Mouse (Mus musculus) liver, embryonic 13.5 days (tissue): ENCODE measurements at regions not wholly inside any gene's neighbourhood (a gene's known extent, or its start where the extent isn't known, plus 50 kb on each side); places are given as distances from the start of the nearest gene placed in this dataset.
A peak's percentile ranks its signal among the peaks of the same experiment; 100 is the strongest.
"Not testable (repeated sequence)": the region's sequence is repeated elsewhere in the genome, so short reads cannot be mapped to it uniquely, and the experiment has no call there.

Experiments used
- ATAC-seq: fragments of 200-750 bp; cut with Nextera tagmentation; 2 replicates; pipeline ENCODE4 v1.8.0; 2017; ENCODE audit warnings: low read depth, mild to moderate bottlenecking, moderate number of reproducible peaks, moderate library complexity
- DNase-seq: peaks from one replicate; pipeline ENCODE4 v3.0.0; 2022
- H3K27ac ChIP-seq: fragments of 300-500 bp; sonication (generic); 2 replicates; pipeline ENCODE4 v1.5.1; 2015; ENCODE audit warnings: moderate library complexity, mild to moderate bottlenecking, inconsistent platforms
- H3K27me3 ChIP-seq: fragments of 300-500 bp; sonication (generic); 2 replicates; pipeline ENCODE4 v1.6.1; 2015; ENCODE audit warnings: mild to moderate bottlenecking, inconsistent platforms
- H3K36me3 ChIP-seq: fragments of 300-500 bp; sonication (generic); 2 replicates; pipeline ENCODE4 v1.6.1; 2015; ENCODE audit warnings: mild to moderate bottlenecking, inconsistent platforms
- H3K4me1 ChIP-seq: fragments of 300-500 bp; sonication (generic); replicated peaks from 2 replicates; pipeline ENCODE4 v1.6.1; 2015; ENCODE audit warnings: inconsistent platforms
- H3K4me2 ChIP-seq: fragments of 300-500 bp; sonication (generic); 2 replicates; pipeline ENCODE4 v1.6.1; 2015; ENCODE audit warnings: inconsistent platforms, mild to moderate bottlenecking, moderate library complexity
- H3K4me3 ChIP-seq: fragments of 300-500 bp; sonication (generic); replicated peaks from 2 replicates; pipeline ENCODE4 v1.5.1; 2015; ENCODE audit warnings: mild to moderate bottlenecking, inconsistent platforms
- H3K9ac ChIP-seq: fragments of 300-500 bp; sonication (generic); 2 replicates; pipeline ENCODE4 v1.6.1; 2015; ENCODE audit warnings: mild to moderate bottlenecking, inconsistent platforms
- H3K9me3 ChIP-seq: fragments of 300-500 bp; sonication (generic); replicated peaks from 2 replicates; pipeline ENCODE4 v1.6.1; 2016; ENCODE audit warnings: inconsistent platforms
- WGBS: fragments of 180-500 bp; shearing (Covaris S2); methylation state at CpG from one replicate; pipeline ENCODE4 v1.1.7; 2015; ENCODE audit not compliant: insufficient replicate concordance; 5-methylcytosine and 5-hydroxymethylcytosine counted together

- DNase-seq (no peak), ATAC-seq (no peak)
- no peaks in the 10 kb centered on the region for H3K36me3 ChIP-seq
- H3K4me2 ChIP-seq: no peak overlapping the region
- 66% methylated on average over 4 of the region's 4 CpGs for WGBS
- no peaks in the 10 kb centered on the region for H3K4me1 ChIP-seq
- no peaks in the 10 kb centered on the region for H3K9me3 ChIP-seq
- H3K27me3 ChIP-seq: no peaks in the 10 kb centered on the region
- H3K4me3 ChIP-seq: no peak overlapping the region
- no peak overlapping the region for H3K27ac ChIP-seq
- H3K9ac ChIP-seq: no peak overlapping the region
Measured at GRCm38 (mm10) chr8:57052661-57053060, 268.1 kb upstream of the Hand2 start.

GRCm38 (mm10) chr8:57076995-57077394 is 243.8 kb upstream of the Hand2 start:
- 76% methylated on average over 8 of the region's 8 CpGs for WGBS
- H3K36me3 ChIP-seq: no peaks in the 10 kb centered on the region
- no peak overlapping the region for H3K27ac ChIP-seq
- no peaks in the 10 kb centered on the region for H3K27me3 ChIP-seq
- DNase-seq (no peak), ATAC-seq (no peak)
- no peak overlapping the region for H3K4me2 ChIP-seq
- H3K9ac ChIP-seq: no peak overlapping the region
- no peak overlapping the region for H3K4me3 ChIP-seq
- H3K4me1 ChIP-seq: no peaks in the 10 kb centered on the region
- no peaks in the 10 kb centered on the region for H3K9me3 ChIP-seq

- no peaks in the 10 kb centered on the region for H3K9me3 ChIP-seq
- ATAC-seq (no peak), DNase-seq (no peak)
- H3K36me3 ChIP-seq: no peaks in the 10 kb centered on the region
- H3K4me1 ChIP-seq: no peaks in the 10 kb centered on the region
- 46% methylated on average over 3 of the region's 3 CpGs for WGBS
- no peak overlapping the region for H3K9ac ChIP-seq
- no peak overlapping the region for H3K4me2 ChIP-seq
- H3K4me3 ChIP-seq: no peak overlapping the region
- no peaks in the 10 kb centered on the region for H3K27me3 ChIP-seq
- no peak overlapping the region for H3K27ac ChIP-seq
Measured at GRCm38 (mm10) chr8:57086811-57087210, 234.0 kb upstream of the Hand2 start.

GRCm38 (mm10) chr8:57092403-57092802 is 228.4 kb upstream of the Hand2 start:
- ATAC-seq: no peak
- H3K9me3 ChIP-seq: no peaks in the 10 kb centered on the region
- no peak overlapping the region for H3K4me2 ChIP-seq
- H3K4me1 ChIP-seq: no peaks in the 10 kb centered on the region
- 76% methylated on average over 4 of the region's 4 CpGs for WGBS
- no peak overlapping the region for H3K27ac ChIP-seq
- no peaks in the 10 kb centered on the region for H3K27me3 ChIP-seq
- no peak for DNase-seq
- no peak overlapping the region for H3K4me3 ChIP-seq
- no peak overlapping the region for H3K9ac ChIP-seq
- no peaks in the 10 kb centered on the region for H3K36me3 ChIP-seq

GRCm38 (mm10) chr8:57095169-57095568 is 225.6 kb upstream of the Hand2 start:
- Histone ChIP-seq H3K9ac (no peak overlapping the region), H3K4me3 (no peak overlapping the region), H3K9me3 (no peaks in the 10 kb centered on the region), H3K36me3 (no peaks in the 10 kb centered on the region), H3K27ac (no peak overlapping the region), H3K4me1 (no peaks in the 10 kb centered on the region), H3K27me3 (no peaks in the 10 kb centered on the region), H3K4me2 (no peak overlapping the region)
- ATAC-seq (no peak), DNase-seq (no peak)
- WGBS: 37% methylated on average over 2 of the region's 2 CpGs

- H3K9ac ChIP-seq, H3K4me2 ChIP-seq, H3K36me3 ChIP-seq, H3K4me1 ChIP-seq, DNase-seq, H3K9me3 ChIP-seq, H3K27me3 ChIP-seq, H3K27ac ChIP-seq, H3K4me3 ChIP-seq: not testable (repeated sequence)
- WGBS: 57% methylated on average over 2 of the region's 6 CpGs
- ATAC-seq: peak; percentile 100
Measured at GRCm38 (mm10) chr8:57110765-57111402, 209.9 kb upstream of the Hand2 start.

GRCm38 (mm10) chr8:57111403-57111771 is 209.4 kb upstream of the Hand2 start:
- Histone ChIP-seq H3K4me3 (no peak overlapping the region), H3K27me3 (no peaks in the 10 kb centered on the region), H3K36me3 (no peaks in the 10 kb centered on the region), H3K9me3 (no peaks in the 10 kb centered on the region), H3K9ac (no peak overlapping the region), H3K4me1 (no peaks in the 10 kb centered on the region), H3K4me2 (no peak overlapping the region), H3K27ac (no peak overlapping the region)
- ATAC-seq (no peak), DNase-seq (no peak)
- 47% methylated on average over 2 of the region's 2 CpGs for WGBS

- no peak overlapping the region for H3K4me3 ChIP-seq
- no peaks in the 10 kb centered on the region for H3K27me3 ChIP-seq
- WGBS: 59% methylated on average over 2 of the region's 2 CpGs
- H3K27ac ChIP-seq: no peak overlapping the region
- no peak overlapping the region for H3K4me2 ChIP-seq
- no peaks in the 10 kb centered on the region for H3K9me3 ChIP-seq
- H3K4me1 ChIP-seq: no peaks in the 10 kb centered on the region
- ATAC-seq (no peak), DNase-seq (no peak)
- no peak overlapping the region for H3K9ac ChIP-seq
- no peaks in the 10 kb centered on the region for H3K36me3 ChIP-seq
Measured at GRCm38 (mm10) chr8:57113915-57114314, 206.9 kb upstream of the Hand2 start.

- no peak for ATAC-seq
- no peaks in the 10 kb centered on the region for H3K36me3 ChIP-seq
- H3K27ac ChIP-seq: no peak overlapping the region
- H3K4me1 ChIP-seq: no peaks in the 10 kb centered on the region
- H3K4me2 ChIP-seq: no peak overlapping the region
- H3K4me3 ChIP-seq: no peak overlapping the region
- DNase-seq: no peak
- WGBS: 70% methylated on average over 2 of the region's 2 CpGs
- no peak overlapping the region for H3K9ac ChIP-seq
- no peaks in the 10 kb centered on the region for H3K9me3 ChIP-seq
- H3K27me3 ChIP-seq: no peaks in the 10 kb centered on the region
Measured at GRCm38 (mm10) chr8:57115303-57115702, 205.5 kb upstream of the Hand2 start.

GRCm38 (mm10) chr8:57134041-57134440 is 186.7 kb upstream of the Hand2 start:
- DNase-seq: no peak
- 37% methylated on average over 2 of the region's 2 CpGs for WGBS

GRCm38 (mm10) chr8:57134726-57135125 is 186.1 kb upstream of the Hand2 start:
- ATAC-seq: no peak
- H3K9me3 ChIP-seq: no peaks in the 10 kb centered on the region
- H3K27ac ChIP-seq: no peak overlapping the region
- no peak overlapping the region for H3K9ac ChIP-seq
- H3K4me1 ChIP-seq: no peaks in the 10 kb centered on the region
- H3K4me3 ChIP-seq: no peak overlapping the region
- H3K36me3 ChIP-seq: no peaks in the 10 kb centered on the region
- no peak overlapping the region for H3K4me2 ChIP-seq
- DNase-seq: no peak
- 76% methylated on average over 5 of the region's 5 CpGs for WGBS
- no peaks in the 10 kb centered on the region for H3K27me3 ChIP-seq

More at GRCm38 (mm10) chr8:57134041-57134440, 186.7 kb upstream of the Hand2 start:
- ATAC-seq: no peak
- H3K27me3 ChIP-seq: no peaks in the 10 kb centered on the region
- H3K4me2 ChIP-seq: no peak overlapping the region
- no peaks in the 10 kb centered on the region for H3K36me3 ChIP-seq
- no peaks in the 10 kb centered on the region for H3K4me1 ChIP-seq
- no peak overlapping the region for H3K4me3 ChIP-seq
- no peaks in the 10 kb centered on the region for H3K9me3 ChIP-seq
- no peak overlapping the region for H3K9ac ChIP-seq
- no peak overlapping the region for H3K27ac ChIP-seq

GRCm38 (mm10) chr8:57148036-57148435 is 172.7 kb upstream of the Hand2 start:
- Histone ChIP-seq H3K27me3 (no peaks in the 10 kb centered on the region), H3K27ac (no peak overlapping the region), H3K4me1 (no peaks in the 10 kb centered on the region), H3K4me2 (no peak overlapping the region), H3K36me3 (no peaks in the 10 kb centered on the region), H3K9me3 (no peaks in the 10 kb centered on the region), H3K4me3 (no peak overlapping the region), H3K9ac (no peak overlapping the region)
- ATAC-seq: no peak
- DNase-seq: no peak
- 56% methylated on average over 5 of the region's 5 CpGs for WGBS
